Mouse (Mus musculus) embryonic facial prominence, embryonic 13.5 days (tissue): Measurements from ENCODE around the gene Tollip. TPM values are rescaled to one million over a fixed set of nuclear protein-coding genes. Genes with fewer than 3 reads are reported as not detected.
"Not testable (repeated sequence)": the region's sequence is repeated elsewhere in the genome, so short reads cannot be mapped to it uniquely, and the experiment has no call there.

Experiments
- ATAC-seq: fragments of 200-750 bp; cut with Nextera tagmentation; 2 replicates; pipeline ENCODE4 v1.8.0; 2017; ENCODE audit warnings: low read depth; ENCODE audit not compliant: insufficient number of reproducible peaks, insufficient read depth, low FRiP score, low TSS enrichment
- H3K27ac ChIP-seq: fragments of 300-500 bp; sonication (generic); 2 replicates; pipeline ENCODE4 v1.5.1; 2015; ENCODE audit warnings: moderate library complexity, mild to moderate bottlenecking, inconsistent platforms
- H3K27me3 ChIP-seq: fragments of 300-500 bp; sonication (generic); 2 replicates; pipeline ENCODE4 v1.6.1; 2015; ENCODE audit warnings: mild to moderate bottlenecking, inconsistent platforms
- H3K36me3 ChIP-seq: fragments of 300-500 bp; sonication (generic); 2 replicates; pipeline ENCODE4 v1.6.1; 2015; ENCODE audit warnings: mild to moderate bottlenecking, inconsistent platforms
- H3K4me1 ChIP-seq: fragments of 300-500 bp; sonication (generic); 2 replicates; pipeline ENCODE4 v1.6.1; 2015; ENCODE audit warnings: inconsistent platforms
- H3K4me2 ChIP-seq: fragments of 300-500 bp; sonication (generic); 2 replicates; pipeline ENCODE4 v1.6.1; 2015; ENCODE audit warnings: moderate library complexity, mild to moderate bottlenecking, inconsistent platforms
- H3K4me3 ChIP-seq: fragments of 300-500 bp; sonication (generic); 2 replicates; pipeline ENCODE4 v1.5.1; 2015; ENCODE audit warnings: mild to moderate bottlenecking, inconsistent platforms
- H3K9ac ChIP-seq: fragments of 300-500 bp; sonication (generic); 2 replicates; pipeline ENCODE4 v1.6.1; 2015; ENCODE audit warnings: mild to moderate bottlenecking, inconsistent platforms
- H3K9me3 ChIP-seq: fragments of 300-500 bp; sonication (generic); 2 replicates; pipeline ENCODE4 v1.6.1; 2016; ENCODE audit warnings: inconsistent platforms
- whole genome bisulfite sequencing: fragments of 180-500 bp; shearing (Covaris S2); methylation state at CpG from one replicate; pipeline ENCODE4 v1.1.7; 2015; ENCODE audit warnings: mixed read lengths; 5-methylcytosine and 5-hydroxymethylcytosine counted together
- polyA plus RNA-seq: library from polyadenylated mRNA; unstranded; fragments of >200 nt; fragmentation: Nextera tagmentation; extraction: Ambion mirVana; gene quantifications from 2 replicates; pipeline ENCODE4 v1.2.1, GENCODE M21; 2015

The Tollip gene
- polyA plus RNA-seq, 1 experiment from 2014 or later = 40.9 TPM

- WGBS = 11% methylated on average over 7 of the region's 7 CpGs
- Histone ChIP-seq H3K27me3 (no peaks in the 10 kb centered on the region; the same call in 1 of the 2 replicates), H3K27ac (no peak overlapping the region), H3K4me3 (no peak overlapping the region), H3K4me1 (no peaks in the 10 kb centered on the region), H3K9ac (no peak overlapping the region), H3K9me3 (no peaks in the 10 kb centered on the region), H3K36me3 (no peaks in the 10 kb centered on the region), H3K4me2 (no peak overlapping the region)
- ATAC-seq = no peak
Measured at GRCm38 (mm10) chr7:141924917-141925316, 6.6 kb upstream of the Tollip start.

GRCm38 (mm10) chr7:141924121-141924520, 5.8 kb upstream of the Tollip start:
- H3K9ac ChIP-seq, H3K4me1 ChIP-seq, ATAC-seq, H3K4me2 ChIP-seq, H3K36me3 ChIP-seq, H3K27me3 ChIP-seq, H3K4me3 ChIP-seq, H3K9me3 ChIP-seq, H3K27ac ChIP-seq: not testable (repeated sequence)
- WGBS = 92% methylated on average over 17 of the region's 17 CpGs

- H3K4me3 ChIP-seq = no peak overlapping the region
- WGBS = 44% methylated on average over 3 of the region's 3 CpGs
Measured at GRCm38 (mm10) chr7:141911305-141911704, 7.0 kb downstream of the Tollip start.

GRCm38 (mm10) chr7:141908591-141908990, 9.7 kb downstream of the Tollip start:
- ATAC-seq = no peak
- WGBS = 50% methylated on average over 6 of the region's 6 CpGs
- peaks cover 16% of the 10 kb centered on the region; the same call in 1 of the 2 replicates for H3K27me3 ChIP-seq
- no peak overlapping the region for H3K4me2 ChIP-seq
- no peak overlapping the region for H3K4me3 ChIP-seq
- H3K36me3 ChIP-seq = no peaks in the 10 kb centered on the region
- no peak overlapping the region for H3K27ac ChIP-seq
- peaks cover 22% of the 10 kb centered on the region for H3K4me1 ChIP-seq
- no peaks in the 10 kb centered on the region for H3K9me3 ChIP-seq
- H3K9ac ChIP-seq = no peak overlapping the region

More at GRCm38 (mm10) chr7:141911305-141911704, 7.0 kb downstream of the Tollip start:
- H3K4me1 ChIP-seq = peaks cover 22% of the 10 kb centered on the region
- H3K27me3 ChIP-seq = peaks cover under 1% of the 10 kb centered on the region; the same call in 1 of the 2 replicates
- ATAC-seq = no peak
- H3K9me3 ChIP-seq = no peaks in the 10 kb centered on the region
- no peaks in the 10 kb centered on the region for H3K36me3 ChIP-seq
- no peak overlapping the region for H3K9ac ChIP-seq
- no peak overlapping the region for H3K27ac ChIP-seq
- no peak overlapping the region for H3K4me2 ChIP-seq

GRCm38 (mm10) chr7:141902791-141903190, 15.5 kb downstream of the Tollip start:
- Histone ChIP-seq H3K27me3 (peaks cover 16% of the 10 kb centered on the region; the same call in 1 of the 2 replicates), H3K4me1 (peaks cover 26% of the 10 kb centered on the region), H3K9me3 (no peaks in the 10 kb centered on the region), H3K36me3 (no peaks in the 10 kb centered on the region), H3K4me2 (peak overlapping the region; percentile 85), H3K27ac (peak overlapping the region; percentile 60), H3K4me3 (peak overlapping the region; percentile 83), H3K9ac (peak overlapping the region; percentile 75)
- ATAC-seq = no peak
- 66% methylated on average over 4 of the region's 4 CpGs for WGBS

GRCm38 (mm10) chr7:141902269-141902729, 16.0 kb downstream of the Tollip start:
- Histone ChIP-seq H3K27me3 (peaks cover 16% of the 10 kb centered on the region; the same call in 1 of the 2 replicates), H3K27ac (peak overlapping the region; percentile 60), H3K4me2 (peak overlapping the region; percentile 85), H3K4me3 (peak overlapping the region; percentile 83), H3K36me3 (no peaks in the 10 kb centered on the region), H3K9me3 (no peaks in the 10 kb centered on the region), H3K4me1 (peaks cover 26% of the 10 kb centered on the region), H3K9ac (peak overlapping the region; percentile 92)
- under 1% methylated on average over 44 of the region's 44 CpGs for WGBS
- peak; percentile 93 for ATAC-seq

- Histone ChIP-seq H3K36me3 (no peaks in the 10 kb centered on the region), H3K9ac (peak overlapping the region; percentile 92), H3K4me1 (peaks cover 30% of the 10 kb centered on the region), H3K4me2 (peak overlapping the region; percentile 85), H3K27ac (peak overlapping the region; percentile 60), H3K27me3 (peaks cover 16% of the 10 kb centered on the region; the same call in 1 of the 2 replicates), H3K4me3 (peak overlapping the region; percentile 83), H3K9me3 (no peaks in the 10 kb centered on the region)
- peak; percentile 18; the same call in 1 of the 2 replicates for ATAC-seq
- WGBS = under 1% methylated on average over 16 of the region's 16 CpGs
Measured at GRCm38 (mm10) chr7:141901825-141902224, 16.5 kb downstream of the Tollip start.

GRCm38 (mm10) chr7:141892151-141892550, 26.2 kb downstream of the Tollip start:
- H3K9ac ChIP-seq = no peak overlapping the region
- H3K4me1 ChIP-seq = 0 out of 2 replicates have a peak, but pooled peaks cover 3% of the 10 kb centered on the region
- H3K9me3 ChIP-seq = no peaks in the 10 kb centered on the region
- ATAC-seq = no peak
- no peaks in the 10 kb centered on the region for H3K27me3 ChIP-seq
- H3K4me3 ChIP-seq = no peak overlapping the region
- no peak overlapping the region for H3K4me2 ChIP-seq
- 93% methylated on average over 7 of the region's 7 CpGs for WGBS
- no peak overlapping the region for H3K27ac ChIP-seq
- H3K36me3 ChIP-seq = peaks cover 71% of the 10 kb centered on the region

GRCm38 (mm10) chr7:141878813-141879212, 39.5 kb downstream of the Tollip start:
- no peaks in the 10 kb centered on the region for H3K4me1 ChIP-seq
- no peak overlapping the region for H3K27ac ChIP-seq
- no peak overlapping the region for H3K9ac ChIP-seq
- no peak overlapping the region for H3K4me3 ChIP-seq
- no peaks in the 10 kb centered on the region for H3K9me3 ChIP-seq
- H3K36me3 ChIP-seq = peaks cover 68% of the 10 kb centered on the region
- whole genome bisulfite sequencing = 92% methylated on average over 2 of the region's 2 CpGs
- no peaks in the 10 kb centered on the region for H3K27me3 ChIP-seq
- H3K4me2 ChIP-seq = no peak overlapping the region
- ATAC-seq = no peak

- peaks cover 54% of the 10 kb centered on the region for H3K36me3 ChIP-seq
- ATAC-seq = no peak
Measured at GRCm38 (mm10) chr7:141874891-141875290, 43.4 kb downstream of the Tollip start.

GRCm38 (mm10) chr7:141870553-141870952, 47.8 kb downstream of the Tollip start:
- Histone ChIP-seq H3K4me2 (no peak overlapping the region), H3K9me3 (no peaks in the 10 kb centered on the region), H3K4me3 (no peak overlapping the region), H3K9ac (no peak overlapping the region), H3K27me3 (no peaks in the 10 kb centered on the region), H3K36me3 (peaks cover 34% of the 10 kb centered on the region), H3K27ac (no peak overlapping the region), H3K4me1 (no peaks in the 10 kb centered on the region)
- ATAC-seq = no peak
- WGBS = 78% methylated on average over 5 of the region's 5 CpGs

More at GRCm38 (mm10) chr7:141874891-141875290, 43.4 kb downstream of the Tollip start:
- no peaks in the 10 kb centered on the region for H3K4me1 ChIP-seq
- H3K9me3 ChIP-seq = no peaks in the 10 kb centered on the region
- H3K27me3 ChIP-seq = no peaks in the 10 kb centered on the region
- no peak overlapping the region for H3K9ac ChIP-seq
- no peak overlapping the region for H3K4me2 ChIP-seq
- no peak overlapping the region for H3K27ac ChIP-seq
- 92% methylated on average over 5 of the region's 5 CpGs for WGBS
- no peak overlapping the region for H3K4me3 ChIP-seq

- WGBS = 60% methylated on average over 5 of the region's 5 CpGs
- no peak for ATAC-seq
- H3K9me3 ChIP-seq = no peaks in the 10 kb centered on the region
Measured at GRCm38 (mm10) chr7:141869644-141870043, 48.7 kb downstream of the Tollip start.

More at GRCm38 (mm10) chr7:141869644-141870043, 48.7 kb downstream of the Tollip start:
- H3K4me2 ChIP-seq = no peak overlapping the region
- H3K36me3 ChIP-seq = peaks cover 31% of the 10 kb centered on the region
- no peak overlapping the region for H3K9ac ChIP-seq
- no peaks in the 10 kb centered on the region for H3K27me3 ChIP-seq
- H3K27ac ChIP-seq = no peak overlapping the region
- no peaks in the 10 kb centered on the region for H3K4me1 ChIP-seq
- H3K4me3 ChIP-seq = no peak overlapping the region
